Mouse (Mus musculus): ENCODE data around the gene Zfp827.

- no peak for TF ChIP-seq CTCF (IDR thresholded peaks at IDR 0.05; ENCODE audit: low read depth, low read length)
- TF ChIP-seq POLR2A (IDR thresholded peaks at IDR 0.05; ENCODE audit: borderline replicate concordance, low read depth, low read length) = no peak
These were observed 13.2 kb downstream of the Zfp827 start for GRCm38 (mm10) chr8:79041429-79041828.

Measured in bone marrow macrophage, adult 2 months (primary cell).